Comparison of ENCODE assay signal across 8 mouse cellular contexts in genomic region chr10:8196300-8196699, GRCm38 (mm10).
DNase-seq lines count a peak whose midpoint lies in the region; ATAC-seq and TF ChIP-seq lines count a peak whose summit lies in the region.

No protein-coding gene starts in this region.

- peaks cover 17% of the 10 kb centered on the region for H3K4me1 ChIP-seq in embryonic facial prominence, embryonic 10.5 days
- no peaks in the 10 kb centered on the region for H3K4me1 ChIP-seq in heart, embryonic 11.5 days (ENCODE audit: control insufficient read depth, insufficient read depth, low read length)
- no peaks in the 10 kb centered on the region for H3K4me1 ChIP-seq in kidney, embryonic 14.5 days (ENCODE audit: control insufficient read depth, insufficient read depth, low read length)
- 0 out of 2 replicates have a peak, but pooled peaks cover 8% of the 10 kb centered on the region for H3K4me1 ChIP-seq in limb, embryonic 12.5 days (replicated peaks)
- H3K4me1 ChIP-seq in midbrain, embryonic 14.5 days (ENCODE audit: control insufficient read depth, insufficient read depth, low read length), result no peaks in the 10 kb centered on the region
- no peaks in the 10 kb centered on the region for H3K4me1 ChIP-seq in stomach, postnatal 0 days (replicated peaks; ENCODE audit: control insufficient read depth, insufficient read depth)

- H3K9me3 ChIP-seq in embryonic facial prominence, embryonic 10.5 days, result no peaks in the 10 kb centered on the region
- no peaks in the 10 kb centered on the region for H3K9me3 ChIP-seq in heart, embryonic 11.5 days (replicated peaks; ENCODE audit: control insufficient read depth, low read length)
- no peaks in the 10 kb centered on the region for H3K9me3 ChIP-seq in kidney, embryonic 14.5 days (ENCODE audit: control insufficient read depth, low read length)
- no peaks in the 10 kb centered on the region for H3K9me3 ChIP-seq in limb, embryonic 12.5 days
- no peaks in the 10 kb centered on the region for H3K9me3 ChIP-seq in midbrain, embryonic 14.5 days (ENCODE audit: control insufficient read depth, low read length)
- H3K9me3 ChIP-seq in stomach, postnatal 0 days (ENCODE audit: control insufficient read depth, low read length), result no peaks in the 10 kb centered on the region

- peak; percentile 94 for TF ChIP-seq CTCF in stomach, postnatal 0 days (IDR thresholded peaks at IDR 0.05; ENCODE audit: low read depth)

- H3K36me3 ChIP-seq in embryonic facial prominence, embryonic 10.5 days (replicated peaks), result no peaks in the 10 kb centered on the region
- no peaks in the 10 kb centered on the region for H3K36me3 ChIP-seq in heart, embryonic 11.5 days (ENCODE audit: control insufficient read depth, insufficient read depth, low read length)
- no peaks in the 10 kb centered on the region for H3K36me3 ChIP-seq in kidney, embryonic 14.5 days (ENCODE audit: control insufficient read depth, insufficient read depth, low read length)
- no peaks in the 10 kb centered on the region for H3K36me3 ChIP-seq in limb, embryonic 12.5 days
- no peaks in the 10 kb centered on the region for H3K36me3 ChIP-seq in midbrain, embryonic 14.5 days (ENCODE audit: control insufficient read depth, insufficient read depth, low read length)
- H3K36me3 ChIP-seq in stomach, postnatal 0 days (ENCODE audit: control insufficient read depth, insufficient read depth, low read length), result no peaks in the 10 kb centered on the region

- H3K9ac ChIP-seq in heart, embryonic 11.5 days (ENCODE audit: low read depth, low read length), result no peak overlapping the region
- no peak overlapping the region for H3K9ac ChIP-seq in kidney, embryonic 14.5 days (ENCODE audit: low read depth, low read length)
- H3K9ac ChIP-seq in limb, embryonic 12.5 days (replicated peaks), result no peak overlapping the region
- no peak overlapping the region for H3K9ac ChIP-seq in midbrain, embryonic 14.5 days (replicated peaks; ENCODE audit: low read length)
- H3K9ac ChIP-seq in stomach, postnatal 0 days (ENCODE audit: low read length), result no peak overlapping the region

- ATAC-seq in heart, embryonic 11.5 days (replicated peaks; ENCODE audit: insufficient number of reproducible peaks, low FRiP score, low TSS enrichment), result 0 out of 2 replicates have a peak, but pooled peaks have one; percentile 55
- ATAC-seq in kidney, embryonic 14.5 days (ENCODE audit: low FRiP score, low TSS enrichment), result peak; percentile 85
- peak; percentile 83 for ATAC-seq in limb, embryonic 12.5 days (ENCODE audit: insufficient number of reproducible peaks, insufficient read depth, low FRiP score, low TSS enrichment, low read depth)
- ATAC-seq in midbrain, embryonic 14.5 days (ENCODE audit: low FRiP score, low TSS enrichment), result peak; percentile 81
- ATAC-seq in stomach, postnatal 0 days (ENCODE audit: low FRiP score, low TSS enrichment), result peak; percentile 87

- H3K27me3 ChIP-seq in embryonic facial prominence, embryonic 10.5 days (replicated peaks; ENCODE audit: low read depth, poor library complexity, severe bottlenecking), result no peaks in the 10 kb centered on the region
- H3K27me3 ChIP-seq in heart, embryonic 11.5 days (ENCODE audit: control insufficient read depth, insufficient read depth, low read length), result no peaks in the 10 kb centered on the region
- no peaks in the 10 kb centered on the region for H3K27me3 ChIP-seq in kidney, embryonic 14.5 days (ENCODE audit: control insufficient read depth, insufficient read depth, low read length)
- no peaks in the 10 kb centered on the region for H3K27me3 ChIP-seq in limb, embryonic 12.5 days
- H3K27me3 ChIP-seq in midbrain, embryonic 14.5 days (ENCODE audit: control insufficient read depth, insufficient read depth, low read length), result no peaks in the 10 kb centered on the region
- no peaks in the 10 kb centered on the region for H3K27me3 ChIP-seq in stomach, postnatal 0 days (ENCODE audit: control insufficient read depth, insufficient read depth, low read length)

- DNase-seq in CD4-positive helper T cell, adult 2 months (ENCODE audit: low read depth, low spot score), result peak; percentile 36
- peak; percentile 76 for DNase-seq in adrenal gland, postnatal 10 days
- peak; percentile 72 for DNase-seq in embryonic facial prominence, embryonic 10.5 days (ENCODE audit: low spot score)
- DNase-seq in midbrain, embryonic 14.5 days, result peak; percentile 92
- DNase-seq in stomach, postnatal 0 days (ENCODE audit: low spot score), result peak; percentile 72

- no peak overlapping the region for H3K4me2 ChIP-seq in heart, embryonic 11.5 days
- H3K4me2 ChIP-seq in kidney, embryonic 14.5 days (replicated peaks; ENCODE audit: low read depth, low read length), result no peak overlapping the region
- H3K4me2 ChIP-seq in limb, embryonic 12.5 days, result no peak overlapping the region
- no peak overlapping the region for H3K4me2 ChIP-seq in midbrain, embryonic 14.5 days (ENCODE audit: low read length)
- no peak overlapping the region for H3K4me2 ChIP-seq in stomach, postnatal 0 days (replicated peaks; ENCODE audit: low read depth)

- 11% methylated on average over 2 of the region's 2 CpGs for WGBS in embryonic facial prominence, embryonic 10.5 days
- 7% methylated on average over 2 of the region's 2 CpGs for WGBS in heart, embryonic 11.5 days (ENCODE audit: insufficient replicate concordance)
- WGBS in kidney, embryonic 14.5 days, result 6% methylated on average over 2 of the region's 2 CpGs
- WGBS in limb, embryonic 12.5 days, result 11% methylated on average over 2 of the region's 2 CpGs
- 5% methylated on average over 2 of the region's 2 CpGs for WGBS in midbrain, embryonic 14.5 days
- WGBS in stomach, postnatal 0 days, result 9% methylated on average over 2 of the region's 2 CpGs

- no peak for TF ChIP-seq EP300 in stomach, postnatal 0 days (optimal IDR thresholded peaks at IDR 0.05)

- no peak overlapping the region for H3K4me3 ChIP-seq in embryonic facial prominence, embryonic 10.5 days
- no peak overlapping the region for H3K4me3 ChIP-seq in heart, embryonic 11.5 days (ENCODE audit: low read depth, low read length)
- no peak overlapping the region for H3K4me3 ChIP-seq in kidney, embryonic 14.5 days (ENCODE audit: low read length)
- no peak overlapping the region for H3K4me3 ChIP-seq in limb, embryonic 12.5 days (replicated peaks)
- no peak overlapping the region for H3K4me3 ChIP-seq in midbrain, embryonic 14.5 days (replicated peaks; ENCODE audit: low read depth, low read length)
- H3K4me3 ChIP-seq in stomach, postnatal 0 days (ENCODE audit: low read depth, low read length), result no peak overlapping the region

- no peak overlapping the region for H3K27ac ChIP-seq in embryonic facial prominence, embryonic 10.5 days (replicated peaks)
- no peak overlapping the region for H3K27ac ChIP-seq in heart, embryonic 11.5 days (ENCODE audit: low read depth, low read length)
- no peak overlapping the region for H3K27ac ChIP-seq in kidney, embryonic 14.5 days (ENCODE audit: low read depth, low read length)
- no peak overlapping the region for H3K27ac ChIP-seq in limb, embryonic 12.5 days
- no peak overlapping the region for H3K27ac ChIP-seq in midbrain, embryonic 14.5 days (replicated peaks; ENCODE audit: low read depth, low read length)
- no peak overlapping the region for H3K27ac ChIP-seq in stomach, postnatal 0 days (replicated peaks)

Comparison
In these comparisons a context has a peak if more than half of its experiments do, and no peak if none do; other contexts are left out.
1. DNase-seq: peak in every context shown above with its lines; median percentile 92 in midbrain, embryonic 14.5 days; 76 in adrenal gland, postnatal 10 days; 72 in embryonic facial prominence, embryonic 10.5 days; 72 in stomach, postnatal 0 days; 36 in CD4-positive helper T cell, adult 2 months.